Mouse (Mus musculus): ENCODE data around the gene Atrn. TPM values are rescaled to one million over a fixed set of nuclear protein-coding genes. Genes with fewer than 3 reads are reported as not detected.

The Atrn gene
- polyA plus RNA-seq, 1 experiment: 37.7 TPM

GRCm38 (mm10) chr2:131059377-131059776 is 153.1 kb downstream of the Atrn start:
- TF ChIP-seq POLR2A (IDR thresholded peaks at IDR 0.05; ENCODE audit: borderline replicate concordance, extremely low read depth, insufficient read depth, insufficient read length, poor library complexity, severe bottlenecking): no peak
- no peak for TF ChIP-seq CTCF (IDR thresholded peaks at IDR 0.05; ENCODE audit: borderline replicate concordance, extremely low read depth, insufficient read depth, insufficient read length)
- peak; percentile 26 for DNase-seq (ENCODE audit: low read depth)

- no peak for DNase-seq (ENCODE audit: low read depth)
These were observed 153.7 kb downstream of the Atrn start for GRCm38 (mm10) chr2:131059781-131060540.

GRCm38 (mm10) chr2:131060784-131061183 is 154.5 kb downstream of the Atrn start:
- no peak for DNase-seq (ENCODE audit: low read depth)
- TF ChIP-seq POLR2A (IDR thresholded peaks at IDR 0.05; ENCODE audit: borderline replicate concordance, extremely low read depth, insufficient read depth, insufficient read length, poor library complexity, severe bottlenecking) (no peak), CTCF (IDR thresholded peaks at IDR 0.05; ENCODE audit: borderline replicate concordance, extremely low read depth, insufficient read depth, insufficient read length) (no peak)

More at GRCm38 (mm10) chr2:131059781-131060540, 153.7 kb downstream of the Atrn start:
- TF ChIP-seq CTCF (IDR thresholded peaks at IDR 0.05; ENCODE audit: borderline replicate concordance, extremely low read depth, insufficient read depth, insufficient read length): no peak
- TF ChIP-seq POLR2A (IDR thresholded peaks at IDR 0.05; ENCODE audit: borderline replicate concordance, extremely low read depth, insufficient read depth, insufficient read length, poor library complexity, severe bottlenecking): no peak

- no peak for DNase-seq (ENCODE audit: low read depth)
- no peak for TF ChIP-seq CTCF (IDR thresholded peaks at IDR 0.05; ENCODE audit: borderline replicate concordance, extremely low read depth, insufficient read depth, insufficient read length)
- TF ChIP-seq POLR2A (IDR thresholded peaks at IDR 0.05; ENCODE audit: borderline replicate concordance, extremely low read depth, insufficient read depth, insufficient read length, poor library complexity, severe bottlenecking): no peak
These were observed 155.3 kb downstream of the Atrn start for GRCm38 (mm10) chr2:131061607-131062006.

GRCm38 (mm10) chr2:131063404-131063864 is 157.1 kb downstream of the Atrn start, which contains the start of gene Adam33:
Gene Adam33 (minus strand): TSS chr2:131063814.
- no peak for DNase-seq (ENCODE audit: low read depth)
- TF ChIP-seq POLR2A (IDR thresholded peaks at IDR 0.05; ENCODE audit: borderline replicate concordance, extremely low read depth, insufficient read depth, insufficient read length, poor library complexity, severe bottlenecking): no peak
- TF ChIP-seq CTCF (IDR thresholded peaks at IDR 0.05; ENCODE audit: borderline replicate concordance, extremely low read depth, insufficient read depth, insufficient read length): no peak

- TF ChIP-seq POLR2A (IDR thresholded peaks at IDR 0.05; ENCODE audit: borderline replicate concordance, extremely low read depth, insufficient read depth, insufficient read length, poor library complexity, severe bottlenecking): no peak
- no peak for TF ChIP-seq CTCF (IDR thresholded peaks at IDR 0.05; ENCODE audit: borderline replicate concordance, extremely low read depth, insufficient read depth, insufficient read length)
- no peak for DNase-seq (ENCODE audit: low read depth)
These were observed 160.0 kb downstream of the Atrn start for GRCm38 (mm10) chr2:131066342-131066741.

GRCm38 (mm10) chr2:131067481-131067880 is 161.2 kb downstream of the Atrn start:
- TF ChIP-seq CTCF (IDR thresholded peaks at IDR 0.05; ENCODE audit: borderline replicate concordance, extremely low read depth, insufficient read depth, insufficient read length) (no peak), POLR2A (IDR thresholded peaks at IDR 0.05; ENCODE audit: borderline replicate concordance, extremely low read depth, insufficient read depth, insufficient read length, poor library complexity, severe bottlenecking) (no peak)
- no peak for DNase-seq (ENCODE audit: low read depth)

- no peak for DNase-seq (ENCODE audit: low read depth)
- no peak for TF ChIP-seq CTCF (IDR thresholded peaks at IDR 0.05; ENCODE audit: borderline replicate concordance, extremely low read depth, insufficient read depth, insufficient read length)
- TF ChIP-seq POLR2A (IDR thresholded peaks at IDR 0.05; ENCODE audit: borderline replicate concordance, extremely low read depth, insufficient read depth, insufficient read length, poor library complexity, severe bottlenecking): no peak
These were observed 166.2 kb downstream of the Atrn start for GRCm38 (mm10) chr2:131072536-131072935.

Other genes with a start within 250 kb of the Atrn start
- gene Ddrgk1, start 241.8 kb upstream of the Atrn start, polyA plus RNA-seq (2012; rRNA removed): 42.4 and 47.8 TPM in 2 replicates
- 91.6 and 118 TPM in 2 replicates for gene Itpa, start 238.9 kb upstream of the Atrn start, polyA plus RNA-seq (2012; rRNA removed)
- 1.9 and 2.2 TPM in 2 replicates for gene Slc4a11, start 209.0 kb upstream of the Atrn start, polyA plus RNA-seq (2012; rRNA removed)
- gene 4930402H24Rik, start 89 bp upstream of the Atrn start, polyA plus RNA-seq (2012; rRNA removed): 74.2 and 82.2 TPM in 2 replicates
- 43.7 and 54.0 TPM in 2 replicates for gene Gfra4, start 136.6 kb downstream of the Atrn start, polyA plus RNA-seq (2012; rRNA removed)
- gene Adam33, start 157.3 kb downstream of the Atrn start, polyA plus RNA-seq (2012; rRNA removed): 4.9 and 5.4 TPM in 2 replicates
- gene Siglec1, start 180.3 kb downstream of the Atrn start, polyA plus RNA-seq (2012; rRNA removed): 0.35 and 0.52 TPM in 2 replicates
- 8.6 and 10.1 TPM in 2 replicates for gene Hspa12b, start 220.8 kb downstream of the Atrn start, polyA plus RNA-seq (2012; rRNA removed)
- gene Gm11037, start 227.0 kb downstream of the Atrn start, polyA plus RNA-seq (2012; rRNA removed): not detected in 2 replicates

All from brain, embryonic 14.5 days (tissue).